Mouse (Mus musculus) liver, postnatal 0 days (tissue): ENCODE measurements around the gene Gm17657.
A peak's percentile ranks its signal among the peaks of the same experiment; 100 is the strongest.

Experiments
- CTCF ChIP-seq: sonication (generic); IDR thresholded peaks from 2 replicates; pipeline ENCODE4 v1.5.1; 2016; ENCODE audit warnings: antibody characterized with exemption, low read depth
- EP300 ChIP-seq: IDR thresholded peaks from 2 replicates; pipeline ENCODE4 v1.6.1; 2016; ENCODE audit warnings: antibody characterized with exemption, low read depth, mild to moderate bottlenecking

DNA sequence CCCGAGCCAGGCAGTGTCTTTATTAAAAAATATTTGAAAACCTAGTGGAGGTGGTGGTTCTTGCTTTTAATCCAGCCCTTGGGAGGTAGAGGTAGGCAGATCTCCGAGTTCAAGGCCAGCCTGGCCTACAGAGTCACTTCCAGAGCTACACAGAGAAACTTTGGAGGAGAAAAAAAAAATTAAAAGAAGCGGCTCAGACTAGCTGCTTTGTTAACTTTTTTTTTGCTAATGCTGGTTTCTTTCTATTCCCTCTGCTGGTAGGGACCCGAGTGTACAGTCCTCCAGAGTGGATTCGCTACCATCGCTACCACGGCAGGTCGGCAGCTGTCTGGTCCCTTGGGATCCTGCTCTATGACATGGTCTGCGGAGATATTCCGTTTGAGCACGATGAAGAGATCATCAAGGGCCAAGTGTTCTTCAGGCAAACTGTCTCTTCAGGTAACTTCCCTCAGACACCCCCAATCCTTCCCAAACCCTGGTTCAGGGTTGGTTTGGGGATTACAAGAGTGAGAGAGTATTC, 55.9 kb downstream of the Gm17657 start:
- no peak for TF ChIP-seq EP300
- TF ChIP-seq CTCF, result peak; percentile 16; the same call in 1 of the 2 replicates
